Mouse (Mus musculus) kidney, adult 2 months (tissue): ENCODE results near the gene Tspan14. TPM values are rescaled to one million over a fixed set of nuclear protein-coding genes. Genes with fewer than 3 reads are reported as not detected.
A peak's percentile ranks its signal among the peaks of the same experiment; 100 is the strongest.

ENCODE experiments used
- DNase-seq: peaks from one replicate; pipeline ENCODE4 v3.0.0; 2021
- H3K27ac ChIP-seq: fragments of 200-500 bp; 2 replicates; pipeline ENCODE4 v1.5.1; 2012; ENCODE audit warnings: low read depth, low read length, control low read depth, inconsistent platforms; ENCODE audit not compliant: insufficient read depth
- H3K27me3 ChIP-seq: fragments of 200-500 bp; replicated peaks from 2 replicates; pipeline ENCODE4 v1.6.1; 2012; ENCODE audit warnings: mild to moderate bottlenecking, moderate library complexity, low read length, inconsistent platforms; ENCODE audit not compliant: control insufficient read depth, insufficient read depth
- H3K36me3 ChIP-seq: fragments of 200-500 bp; 2 replicates; pipeline ENCODE4 v1.6.1; 2012; ENCODE audit warnings: mild to moderate bottlenecking, moderate library complexity, low read length, inconsistent platforms; ENCODE audit not compliant: control insufficient read depth, insufficient read depth
- H3K4me1 ChIP-seq: fragments of 200-500 bp; 2 replicates; pipeline ENCODE4 v1.6.1; 2011; ENCODE audit warnings: low read length; ENCODE audit not compliant: control insufficient read depth, insufficient read depth
- H3K4me3 ChIP-seq: fragments of 200-500 bp; 2 replicates; pipeline ENCODE4 v1.5.1; 2011; ENCODE audit warnings: mild to moderate bottlenecking, low read depth, low read length, control low read depth; ENCODE audit not compliant: insufficient read depth
- CTCF ChIP-seq: fragments of 200-500 bp; conservative IDR thresholded peaks from 2 replicates; pipeline ENCODE4 v1.5.1; 2011; ENCODE audit warnings: low read depth, mild to moderate bottlenecking, control low read depth, low read length, moderate library complexity, mixed read lengths; ENCODE audit not compliant: insufficient read depth, insufficient read length
- POLR2A ChIP-seq: fragments of 200-500 bp; IDR thresholded peaks from one replicate; pipeline ENCODE4 v1.6.1; 2011; ENCODE audit warnings: low read depth, low read length, control low read depth
- WGBS: fragments of 180-500 bp; shearing (Covaris S2); methylation state at CpG from one replicate; pipeline ENCODE4 v1.1.7; 2018; 5-methylcytosine and 5-hydroxymethylcytosine counted together
- polyA plus RNA-seq: library from polyadenylated mRNA; depleted of rRNA; stranded (reverse); fragments of >200 nt; gene quantifications from 2 replicates; pipeline ENCODE4 v1.2.3, GENCODE M21; 2012

Tspan14 gene
- polyA plus RNA-seq, 1 experiment: 121 TPM

GRCm38 (mm10) chr14:40949730-40950614 is 16.6 kb downstream of the Tspan14 start:
- Histone ChIP-seq H3K4me1 (peaks cover 29% of the 10 kb centered on the region), H3K27ac (peak overlapping the region; percentile 49), H3K4me3 (no peak overlapping the region), H3K36me3 (no peaks in the 10 kb centered on the region), H3K27me3 (no peaks in the 10 kb centered on the region)
- WGBS: 62% methylated on average over 7 of the region's 7 CpGs
- DNase-seq: peak; percentile 70
- TF ChIP-seq CTCF (no peak), POLR2A (no peak)

GRCm38 (mm10) chr14:40949047-40949446 is 17.6 kb downstream of the Tspan14 start:
- 33% methylated on average over 3 of the region's 3 CpGs for WGBS
- Histone ChIP-seq H3K4me3 (no peak overlapping the region), H3K27ac (no peak overlapping the region), H3K36me3 (no peaks in the 10 kb centered on the region), H3K4me1 (peaks cover 29% of the 10 kb centered on the region), H3K27me3 (no peaks in the 10 kb centered on the region)
- no peak for TF ChIP-seq CTCF
- no peak for TF ChIP-seq POLR2A
- DNase-seq: peak; percentile 47

DNA sequence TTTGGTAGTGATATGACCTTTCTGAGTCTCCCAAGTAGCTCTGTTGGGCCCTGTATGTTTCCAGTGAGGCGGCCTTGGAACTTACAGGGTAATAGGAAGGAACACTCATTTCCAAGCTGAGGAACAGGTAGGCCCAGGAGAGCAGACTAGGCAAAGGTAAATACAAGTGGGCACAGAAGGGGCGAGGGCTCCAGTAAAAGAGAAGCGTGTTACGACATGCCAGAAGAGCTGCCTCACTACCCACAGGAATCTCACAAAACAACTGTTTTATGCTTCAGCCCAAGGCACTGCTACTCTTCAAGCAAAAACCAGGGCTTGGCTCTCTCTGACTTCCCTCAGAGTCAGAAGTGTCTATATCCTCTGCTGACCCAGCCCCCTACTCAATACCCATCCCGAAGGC is 18.1 kb downstream of the Tspan14 start:
- H3K27ac ChIP-seq: peak overlapping the region; percentile 13
- DNase-seq: no peak
- TF ChIP-seq CTCF (no peak), POLR2A (no peak)
- no peaks in the 10 kb centered on the region for H3K27me3 ChIP-seq
- H3K4me3 ChIP-seq: no peak overlapping the region
- peaks cover 29% of the 10 kb centered on the region for H3K4me1 ChIP-seq
- no peaks in the 10 kb centered on the region for H3K36me3 ChIP-seq
- 69% methylated on average over 5 of the region's 5 CpGs for WGBS

DNA sequence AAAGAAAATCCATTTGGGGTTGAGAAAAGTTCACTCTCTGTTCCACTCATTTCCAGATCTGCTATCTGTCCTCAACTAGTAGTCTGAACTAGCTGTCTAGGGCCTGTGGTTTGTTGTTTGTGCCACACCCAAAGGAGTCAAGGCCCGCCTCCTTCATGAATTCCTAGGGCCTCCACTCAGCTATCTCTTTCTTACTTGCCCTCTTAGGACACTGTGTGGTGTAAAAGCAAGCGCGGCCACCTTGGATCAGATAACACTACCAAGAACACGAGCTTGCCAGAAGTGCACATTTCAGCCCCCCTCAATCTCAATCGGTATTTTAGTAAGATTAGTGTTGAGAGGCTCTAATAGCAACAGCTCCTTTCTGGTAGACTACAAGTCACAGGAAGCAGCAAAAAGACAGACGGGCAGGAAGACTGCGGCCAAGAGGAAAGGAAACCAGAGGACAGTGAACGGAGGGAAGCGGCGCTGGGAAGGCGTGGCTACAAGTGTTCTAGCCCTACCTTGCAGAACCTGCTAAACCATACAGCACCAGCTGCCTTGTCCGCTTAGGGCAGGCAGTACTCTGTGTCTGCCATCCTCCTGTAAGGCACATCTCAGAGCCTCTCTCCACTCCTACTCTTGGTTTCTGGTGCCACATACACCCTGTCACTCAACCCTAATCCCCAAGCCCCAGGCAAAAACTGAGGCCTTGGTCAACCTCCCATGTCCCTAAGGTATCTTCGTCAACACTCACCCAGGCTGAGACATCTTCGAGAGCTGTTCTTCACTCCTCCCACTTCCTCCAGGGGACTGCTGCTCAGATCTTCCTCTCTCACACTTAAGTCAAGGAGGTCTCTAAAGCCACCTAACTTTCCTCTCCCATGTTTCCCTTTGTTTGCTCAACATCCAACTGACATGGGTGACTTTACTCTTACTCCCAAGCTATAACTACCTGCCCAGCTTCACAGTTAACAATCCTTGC is 18.9 kb downstream of the Tspan14 start:
- DNase-seq: peak; percentile 61
- WGBS: 55% methylated on average over 14 of the region's 14 CpGs

GRCm38 (mm10) chr14:40943802-40944201 is 22.8 kb downstream of the Tspan14 start:
- peaks cover 11% of the 10 kb centered on the region for H3K4me1 ChIP-seq
- no peak for TF ChIP-seq CTCF
- no peak for TF ChIP-seq POLR2A
- no peak overlapping the region for H3K4me3 ChIP-seq
- H3K27me3 ChIP-seq: no peaks in the 10 kb centered on the region
- no peak overlapping the region for H3K27ac ChIP-seq
- DNase-seq: no peak
- no peaks in the 10 kb centered on the region for H3K36me3 ChIP-seq
- 59% methylated on average over 2 of the region's 2 CpGs for WGBS

More for the DNA sequence above, 18.9 kb downstream of the Tspan14 start:
- Histone ChIP-seq H3K4me1 (peaks cover 29% of the 10 kb centered on the region), H3K4me3 (no peak overlapping the region), H3K27ac (peak overlapping the region; percentile 13), H3K27me3 (no peaks in the 10 kb centered on the region), H3K36me3 (no peaks in the 10 kb centered on the region)
- TF ChIP-seq CTCF: no peak
- TF ChIP-seq POLR2A: no peak

GRCm38 (mm10) chr14:40942429-40942828 is 24.2 kb downstream of the Tspan14 start:
- Histone ChIP-seq H3K36me3 (no peaks in the 10 kb centered on the region), H3K4me3 (no peak overlapping the region), H3K27ac (no peak overlapping the region), H3K27me3 (no peaks in the 10 kb centered on the region), H3K4me1 (peaks cover 5% of the 10 kb centered on the region; the same call in 1 of the 2 replicates)
- no peak for TF ChIP-seq CTCF
- no peak for TF ChIP-seq POLR2A
- DNase-seq: no peak
- 71% methylated on average over 2 of the region's 2 CpGs for WGBS

- H3K27ac ChIP-seq: no peak overlapping the region
- H3K27me3 ChIP-seq: no peaks in the 10 kb centered on the region
- H3K4me3 ChIP-seq: no peak overlapping the region
- WGBS: 73% methylated on average over 11 of the region's 11 CpGs
- no peaks in the 10 kb centered on the region for H3K36me3 ChIP-seq
- DNase-seq: no peak
- peaks cover 33% of the 10 kb centered on the region for H3K4me1 ChIP-seq
- no peak for TF ChIP-seq POLR2A
Measured at GRCm38 (mm10) chr14:40938380-40938987, 28.1 kb downstream of the Tspan14 start.
